Mouse (Mus musculus) liver, embryonic 16.5 days (tissue): ENCODE measurements at regions not wholly inside any gene's neighbourhood (a gene's known extent, or its start where the extent isn't known, plus 50 kb on each side); places are given as distances from the start of the nearest gene placed in this dataset.

ENCODE experiments used
- ATAC-seq: fragments of 200-750 bp; cut with Nextera tagmentation; 2 replicates; pipeline ENCODE4 v1.8.0; 2017; ENCODE audit warnings: low read depth, mild to moderate bottlenecking, moderate number of reproducible peaks, moderate library complexity
- H3K27ac ChIP-seq: fragments of 300-500 bp; sonication (generic); 2 replicates; pipeline ENCODE4 v1.5.1; 2014; ENCODE audit warnings: mild to moderate bottlenecking, low read length
- H3K27me3 ChIP-seq: fragments of 300-500 bp; sonication (generic); 2 replicates; pipeline ENCODE4 v1.6.1; 2014; ENCODE audit warnings: low read depth, low read length, mixed read lengths; ENCODE audit not compliant: control insufficient read depth, insufficient read depth
- H3K36me3 ChIP-seq: fragments of 300-500 bp; sonication (generic); 2 replicates; pipeline ENCODE4 v1.6.1; 2014; ENCODE audit warnings: mild to moderate bottlenecking; ENCODE audit not compliant: control insufficient read depth, insufficient read depth
- H3K4me1 ChIP-seq: fragments of 300-500 bp; sonication (generic); 2 replicates; pipeline ENCODE4 v1.6.1; 2014; ENCODE audit warnings: low read depth, low read length, mixed read lengths; ENCODE audit not compliant: control insufficient read depth
- H3K4me2 ChIP-seq: fragments of 300-500 bp; sonication (generic); 2 replicates; pipeline ENCODE4 v1.6.1; 2014; ENCODE audit warnings: low read depth, low read length, mixed read lengths
- H3K4me3 ChIP-seq: fragments of 300-500 bp; sonication (generic); 2 replicates; pipeline ENCODE4 v1.5.1; 2014; ENCODE audit warnings: low read depth, mild to moderate bottlenecking, low read length
- H3K9ac ChIP-seq: fragments of 300-500 bp; sonication (generic); 2 replicates; pipeline ENCODE4 v1.6.1; 2014; ENCODE audit warnings: low read depth, low read length
- H3K9me3 ChIP-seq: fragments of 300-500 bp; sonication (generic); replicated peaks from 2 replicates; pipeline ENCODE4 v1.6.1; 2016; ENCODE audit warnings: low read length; ENCODE audit not compliant: control insufficient read depth
- WGBS: fragments of 180-500 bp; shearing (Covaris S2); extraction: QIAGEN DNeasy Blood & Tissue Kit; methylation state at CpG from one replicate; pipeline ENCODE4 v1.1.7; 2014; ENCODE audit not compliant: insufficient replicate concordance; 5-methylcytosine and 5-hydroxymethylcytosine counted together

- H3K9ac ChIP-seq = no peak overlapping the region
- no peak overlapping the region for H3K4me3 ChIP-seq
- H3K36me3 ChIP-seq = no peaks in the 10 kb centered on the region
- H3K9me3 ChIP-seq = no peaks in the 10 kb centered on the region
- H3K4me2 ChIP-seq = no peak overlapping the region
- ATAC-seq = no peak
- no peak overlapping the region for H3K27ac ChIP-seq
- 66% methylated on average over 7 of the region's 7 CpGs for WGBS
- H3K4me1 ChIP-seq = no peaks in the 10 kb centered on the region
- no peaks in the 10 kb centered on the region for H3K27me3 ChIP-seq
Observed at GRCm38 (mm10) chr10:125912207-125912606, 53.8 kb upstream of the Lrig3 start.
